Mouse (Mus musculus) ovary, postnatal 10 days (tissue): ENCODE data around the gene Rpp25.

Experiments used
- DNase-seq: peaks from one replicate; pipeline ENCODE4 v3.0.0; 2022; ENCODE audit warnings: low spot score

Rpp25 gene

GRCm38 (mm10) chr9:57503622-57504380 is at the start of gene Rpp25:
Rpp25 (plus strand) TSS chr9:57504026.
- DNase-seq = no peak

- no peak for DNase-seq
Measured at GRCm38 (mm10) chr9:57459707-57460106, 44.1 kb upstream of the Rpp25 start.

- no peak for DNase-seq
Measured at GRCm38 (mm10) chr9:57462866-57463265, 41.0 kb upstream of the Rpp25 start.

- DNase-seq = no peak
Measured at GRCm38 (mm10) chr9:57466101-57466500, 37.7 kb upstream of the Rpp25 start.

- DNase-seq = no peak
Measured at GRCm38 (mm10) chr9:57467271-57467771, 36.5 kb upstream of the Rpp25 start.

GRCm38 (mm10) chr9:57467896-57468549 is 35.8 kb upstream of the Rpp25 start, which contains the start of gene Scamp5:
Scamp5 (minus strand) TSS chr9:57468060.
- peak; percentile 60 for DNase-seq

GRCm38 (mm10) chr9:57468914-57469313 is 34.9 kb upstream of the Rpp25 start:
- no peak for DNase-seq

- peak; percentile 63 for DNase-seq
Measured at GRCm38 (mm10) chr9:57485774-57486173, 18.1 kb upstream of the Rpp25 start.

- DNase-seq = no peak
Measured at GRCm38 (mm10) chr9:57487807-57488206, 16.0 kb upstream of the Rpp25 start.

- DNase-seq = no peak
Measured at GRCm38 (mm10) chr9:57493532-57493931, 10.3 kb upstream of the Rpp25 start.

- no peak for DNase-seq
Measured at GRCm38 (mm10) chr9:57494970-57495369, 8.9 kb upstream of the Rpp25 start.

GRCm38 (mm10) chr9:57497236-57497635 is 6.6 kb upstream of the Rpp25 start:
- DNase-seq = no peak

GRCm38 (mm10) chr9:57498536-57498935 is 5.3 kb upstream of the Rpp25 start:
- DNase-seq = no peak

- no peak for DNase-seq
Measured at GRCm38 (mm10) chr9:57501452-57501851, 2.4 kb upstream of the Rpp25 start.

GRCm38 (mm10) chr9:57501861-57502260 is 2.0 kb upstream of the Rpp25 start:
- DNase-seq = no peak

GRCm38 (mm10) chr9:57502911-57503621 is 760 bp upstream of the Rpp25 start:
- no peak for DNase-seq

GRCm38 (mm10) chr9:57504381-57504700 is 515 bp downstream of the Rpp25 start:
- peak; percentile 33 for DNase-seq

GRCm38 (mm10) chr9:57504891-57505290 is 1.1 kb downstream of the Rpp25 start:
- no peak for DNase-seq

GRCm38 (mm10) chr9:57505700-57506099 is 1.9 kb downstream of the Rpp25 start:
- DNase-seq = no peak

- no peak for DNase-seq
Measured at GRCm38 (mm10) chr9:57510577-57510976, 6.8 kb downstream of the Rpp25 start.

GRCm38 (mm10) chr9:57517113-57517512 is 13.3 kb downstream of the Rpp25 start:
- no peak for DNase-seq

GRCm38 (mm10) chr9:57520375-57521055 is 16.7 kb downstream of the Rpp25 start:
- no peak for DNase-seq
